Mouse (Mus musculus): ENCODE results near the gene Hdac9. TPM values are rescaled to one million over a fixed set of nuclear protein-coding genes. Genes with fewer than 3 reads are reported as not detected.
A peak's percentile ranks its signal among the peaks of the same experiment; 100 is the strongest.

Gene Hdac9
- polyA plus RNA-seq, 1 experiment from 2014 or later = 7.3 TPM

GRCm38 (mm10) chr12:34803721-34804120, 113.2 kb downstream of the Hdac9 start:
- ATAC-seq (ENCODE audit: insufficient number of reproducible peaks, insufficient read depth, low FRiP score, low TSS enrichment) = no peak
- Histone ChIP-seq H3K4me2 (replicated peaks) (no peak overlapping the region), H3K9me3 (no peaks in the 10 kb centered on the region), H3K4me3 (no peak overlapping the region), H3K9ac (no peak overlapping the region), H3K27ac (no peak overlapping the region), H3K36me3 (no peaks in the 10 kb centered on the region), H3K27me3 (no peaks in the 10 kb centered on the region), H3K4me1 (no peaks in the 10 kb centered on the region)
- WGBS = 78% methylated on average over 2 of the region's 2 CpGs

DNA sequence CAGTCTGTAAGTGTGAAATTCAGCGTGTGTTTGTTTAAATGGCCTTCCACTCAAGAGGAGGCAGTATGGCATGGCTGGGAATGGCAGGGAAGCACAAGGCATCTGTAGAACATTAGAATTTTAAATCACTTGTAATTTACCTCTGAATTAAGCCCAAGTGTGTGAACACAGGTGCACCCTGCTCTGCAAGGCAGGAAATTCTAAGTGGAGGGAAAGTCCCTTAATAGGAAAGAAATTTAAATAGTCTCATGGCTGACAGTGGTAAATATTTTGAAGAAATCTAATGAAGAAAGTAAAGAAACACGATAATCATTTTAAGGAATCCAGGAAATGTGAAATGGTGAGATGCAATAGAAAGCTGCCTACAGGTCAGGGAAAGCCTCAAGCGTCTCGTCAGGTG, 114.6 kb downstream of the Hdac9 start:
- Histone ChIP-seq H3K4me1 (0 out of 2 replicates have a peak, but pooled peaks cover under 1% of the 10 kb centered on the region), H3K27me3 (no peaks in the 10 kb centered on the region), H3K36me3 (no peaks in the 10 kb centered on the region), H3K4me3 (no peak overlapping the region), H3K4me2 (replicated peaks) (no peak overlapping the region), H3K9ac (no peak overlapping the region), H3K27ac (no peak overlapping the region), H3K9me3 (no peaks in the 10 kb centered on the region)
- 69% methylated on average over 4 of the region's 4 CpGs for WGBS
- no peak for ATAC-seq (ENCODE audit: insufficient number of reproducible peaks, insufficient read depth, low FRiP score, low TSS enrichment)

DNA sequence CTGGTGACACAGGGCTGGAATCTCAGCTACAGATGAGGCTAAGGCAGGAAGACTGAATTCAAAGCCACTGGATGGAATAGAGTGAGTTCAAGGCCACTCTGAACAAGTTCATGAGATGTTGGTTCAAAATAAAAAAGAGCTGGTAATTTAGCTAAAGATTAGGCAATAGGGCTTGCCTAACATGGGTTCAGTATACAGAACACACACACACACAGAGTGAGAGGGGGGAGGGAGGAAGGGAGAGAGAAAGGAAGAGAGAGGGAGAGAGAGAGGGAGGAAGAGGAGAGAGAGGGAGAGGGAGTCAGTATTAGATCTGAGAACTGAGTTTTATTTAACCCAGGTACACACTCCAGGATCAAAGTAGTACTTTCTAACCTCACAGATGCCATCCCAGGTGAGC, 115.1 kb downstream of the Hdac9 start:
- no peaks in the 10 kb centered on the region for H3K9me3 ChIP-seq
- no peak overlapping the region for H3K4me3 ChIP-seq
- H3K4me1 ChIP-seq = 0 out of 2 replicates have a peak, but pooled peaks cover 5% of the 10 kb centered on the region
- H3K4me2 ChIP-seq (replicated peaks) = no peak overlapping the region
- H3K27ac ChIP-seq = no peak overlapping the region
- ATAC-seq (ENCODE audit: insufficient number of reproducible peaks, insufficient read depth, low FRiP score, low TSS enrichment) = no peak
- H3K27me3 ChIP-seq = no peaks in the 10 kb centered on the region
- no peak overlapping the region for H3K9ac ChIP-seq
- no peaks in the 10 kb centered on the region for H3K36me3 ChIP-seq

- WGBS = 69% methylated on average over 2 of the region's 2 CpGs
Measured at GRCm38 (mm10) chr12:34797389-34797788, 119.5 kb downstream of the Hdac9 start.

DNA sequence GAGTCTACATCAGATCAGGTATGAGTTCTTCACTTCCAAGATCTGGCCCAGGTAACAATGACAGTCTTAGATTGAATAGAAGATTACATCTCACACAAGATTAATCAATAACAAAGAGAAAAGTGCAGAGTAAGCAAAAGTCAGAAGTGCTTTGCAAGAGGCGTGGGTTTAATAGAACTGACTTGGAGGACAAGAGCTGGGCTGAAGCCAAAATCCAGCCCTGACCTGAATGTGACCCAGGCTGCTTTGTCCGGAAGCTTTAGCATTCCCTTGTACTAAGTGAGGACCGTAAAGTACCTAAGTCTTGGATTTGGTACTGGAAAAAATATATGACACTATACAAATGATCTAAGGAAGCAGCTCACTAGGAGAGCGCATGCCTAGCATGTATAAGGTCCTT, 121.4 kb downstream of the Hdac9 start:
- Histone ChIP-seq H3K9me3 (no peaks in the 10 kb centered on the region), H3K9ac (no peak overlapping the region), H3K4me3 (no peak overlapping the region), H3K27ac (no peak overlapping the region), H3K4me1 (peaks cover 28% of the 10 kb centered on the region), H3K36me3 (no peaks in the 10 kb centered on the region), H3K27me3 (no peaks in the 10 kb centered on the region), H3K4me2 (replicated peaks) (no peak overlapping the region)
- WGBS = 60% methylated on average over 4 of the region's 4 CpGs
- no peak for ATAC-seq (ENCODE audit: insufficient number of reproducible peaks, insufficient read depth, low FRiP score, low TSS enrichment)

More at GRCm38 (mm10) chr12:34797389-34797788, 119.5 kb downstream of the Hdac9 start:
- Histone ChIP-seq H3K4me3 (no peak overlapping the region), H3K27ac (no peak overlapping the region), H3K4me2 (replicated peaks) (no peak overlapping the region), H3K9me3 (no peaks in the 10 kb centered on the region), H3K36me3 (no peaks in the 10 kb centered on the region), H3K4me1 (peaks cover 18% of the 10 kb centered on the region), H3K27me3 (no peaks in the 10 kb centered on the region), H3K9ac (no peak overlapping the region)
- ATAC-seq (ENCODE audit: insufficient number of reproducible peaks, insufficient read depth, low FRiP score, low TSS enrichment) = no peak

- Histone ChIP-seq H3K4me2 (replicated peaks) (no peak overlapping the region), H3K9ac (no peak overlapping the region)
Measured at GRCm38 (mm10) chr12:34792113-34792452, 124.8 kb downstream of the Hdac9 start.

DNA sequence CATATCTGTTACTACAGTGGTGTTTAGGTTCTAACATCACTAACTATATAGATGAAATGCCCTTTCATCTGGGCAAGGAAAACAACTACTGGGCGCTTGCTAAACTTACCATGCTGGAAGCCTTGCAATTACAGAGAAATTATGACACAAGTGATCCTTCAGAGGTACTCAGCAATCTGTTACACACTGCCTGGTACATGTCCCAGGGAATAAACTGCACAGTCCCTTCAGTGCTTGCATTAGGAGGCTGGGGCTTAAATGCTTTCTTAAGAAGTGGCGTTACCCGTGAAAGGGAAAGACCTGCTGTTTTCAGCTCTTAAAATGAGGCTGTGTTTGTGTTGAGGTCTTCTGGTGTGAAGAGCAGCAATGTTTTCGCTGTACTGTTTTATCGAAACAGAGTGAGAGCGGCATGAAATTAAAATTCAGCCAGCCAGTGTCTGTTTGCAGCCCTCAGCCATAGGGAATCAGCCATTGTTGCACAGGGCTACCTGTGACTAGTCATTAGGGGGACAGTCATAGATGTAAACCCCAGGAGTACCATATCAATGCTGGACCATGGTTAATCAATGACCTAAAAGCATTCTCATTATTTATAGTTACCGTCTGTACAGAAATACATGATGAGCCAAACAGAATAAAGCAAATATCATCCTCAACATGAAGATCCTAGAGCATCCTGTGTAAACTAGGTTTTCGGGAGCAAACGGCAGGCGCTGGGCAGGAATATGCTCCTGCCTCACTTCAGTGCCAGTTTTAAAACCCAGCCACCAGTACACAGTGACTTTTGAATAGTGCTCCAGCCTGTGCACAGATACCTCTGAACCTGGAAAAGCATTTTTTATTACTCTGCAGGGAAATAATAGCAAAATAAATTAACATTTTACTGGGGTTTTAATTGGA, 125.4 kb downstream of the Hdac9 start:
- ATAC-seq (ENCODE audit: insufficient number of reproducible peaks, insufficient read depth, low FRiP score, low TSS enrichment) = no peak
- no peaks in the 10 kb centered on the region for H3K36me3 ChIP-seq
- H3K27ac ChIP-seq = peak overlapping the region; percentile 65; the same call in 1 of the 2 replicates
- no peak overlapping the region for H3K4me2 ChIP-seq (replicated peaks)
- no peak overlapping the region for H3K9ac ChIP-seq
- no peak overlapping the region for H3K4me3 ChIP-seq
- H3K27me3 ChIP-seq = no peaks in the 10 kb centered on the region
- no peaks in the 10 kb centered on the region for H3K9me3 ChIP-seq
- WGBS = 65% methylated on average over 10 of the region's 10 CpGs
- H3K4me1 ChIP-seq = peaks cover 23% of the 10 kb centered on the region

More at GRCm38 (mm10) chr12:34792113-34792452, 124.8 kb downstream of the Hdac9 start:
- peak; percentile 56; the same call in 1 of the 2 replicates for ATAC-seq (ENCODE audit: insufficient number of reproducible peaks, insufficient read depth, low FRiP score, low TSS enrichment)
- Histone ChIP-seq H3K4me1 (peaks cover 25% of the 10 kb centered on the region), H3K36me3 (no peaks in the 10 kb centered on the region), H3K27me3 (no peaks in the 10 kb centered on the region), H3K27ac (peak overlapping the region; percentile 67; the same call in 1 of the 2 replicates), H3K4me3 (no peak overlapping the region), H3K9me3 (no peaks in the 10 kb centered on the region)
- WGBS = 19% methylated on average over 3 of the region's 3 CpGs

DNA sequence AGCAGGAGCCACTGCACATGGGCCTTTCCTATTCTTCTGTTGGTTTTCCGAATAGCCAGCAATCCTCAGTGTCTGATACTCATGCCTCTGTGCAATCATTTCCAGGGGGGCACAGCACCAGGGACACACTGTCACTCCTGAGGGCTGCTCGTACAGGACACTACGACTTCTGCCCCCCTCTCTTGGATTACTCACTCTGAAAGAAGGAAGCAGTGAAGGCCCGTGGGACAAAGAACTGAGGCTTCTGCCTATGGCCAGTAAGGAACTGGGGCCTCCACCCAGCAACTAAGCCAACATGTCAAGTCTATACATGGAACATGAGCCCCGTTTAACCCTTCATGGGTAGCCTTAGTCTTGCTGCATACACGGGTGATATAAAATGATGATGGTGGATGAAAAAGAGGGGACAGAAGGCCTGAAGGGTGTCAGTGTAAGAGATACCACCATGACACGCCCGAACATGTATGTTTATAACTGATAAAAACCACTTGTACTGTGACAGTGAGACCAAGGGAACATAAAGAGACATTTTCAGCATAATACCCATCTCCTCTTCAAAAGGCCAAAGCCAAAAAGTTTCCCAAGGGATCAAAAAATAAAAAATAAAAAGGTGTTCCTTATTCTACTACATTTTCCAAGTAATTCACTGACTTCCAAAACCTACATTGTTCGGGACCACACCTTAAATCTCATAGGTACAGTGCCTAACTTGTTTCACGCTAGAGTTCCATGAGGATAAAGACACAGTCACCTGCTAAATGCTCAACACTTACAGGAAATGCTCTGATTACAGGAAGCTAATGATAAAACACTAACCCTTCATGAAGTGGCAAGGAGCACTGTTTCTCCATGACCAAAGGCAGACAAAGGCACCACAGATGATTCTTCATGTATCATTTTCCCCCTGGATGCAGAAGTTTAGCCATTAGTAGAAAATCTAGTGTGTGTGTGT, 127.6 kb downstream of the Hdac9 start:
- Histone ChIP-seq H3K36me3 (no peaks in the 10 kb centered on the region), H3K27me3 (no peaks in the 10 kb centered on the region), H3K27ac (no peak overlapping the region), H3K4me1 (peaks cover 16% of the 10 kb centered on the region), H3K4me2 (replicated peaks) (no peak overlapping the region), H3K9ac (no peak overlapping the region), H3K9me3 (no peaks in the 10 kb centered on the region), H3K4me3 (no peak overlapping the region)
- 82% methylated on average over 10 of the region's 10 CpGs for WGBS
- ATAC-seq (ENCODE audit: insufficient number of reproducible peaks, insufficient read depth, low FRiP score, low TSS enrichment) = no peak

- no peak overlapping the region for H3K4me3 ChIP-seq
- no peak overlapping the region for H3K27ac ChIP-seq
- H3K9ac ChIP-seq = no peak overlapping the region
- no peak overlapping the region for H3K4me2 ChIP-seq (replicated peaks)
- no peak for ATAC-seq (ENCODE audit: insufficient number of reproducible peaks, insufficient read depth, low FRiP score, low TSS enrichment)
- no peaks in the 10 kb centered on the region for H3K9me3 ChIP-seq
- H3K4me1 ChIP-seq = peaks cover 10% of the 10 kb centered on the region
- H3K36me3 ChIP-seq = no peaks in the 10 kb centered on the region
- H3K27me3 ChIP-seq = no peaks in the 10 kb centered on the region
Measured at GRCm38 (mm10) chr12:34787380-34787779, 129.5 kb downstream of the Hdac9 start.

DNA sequence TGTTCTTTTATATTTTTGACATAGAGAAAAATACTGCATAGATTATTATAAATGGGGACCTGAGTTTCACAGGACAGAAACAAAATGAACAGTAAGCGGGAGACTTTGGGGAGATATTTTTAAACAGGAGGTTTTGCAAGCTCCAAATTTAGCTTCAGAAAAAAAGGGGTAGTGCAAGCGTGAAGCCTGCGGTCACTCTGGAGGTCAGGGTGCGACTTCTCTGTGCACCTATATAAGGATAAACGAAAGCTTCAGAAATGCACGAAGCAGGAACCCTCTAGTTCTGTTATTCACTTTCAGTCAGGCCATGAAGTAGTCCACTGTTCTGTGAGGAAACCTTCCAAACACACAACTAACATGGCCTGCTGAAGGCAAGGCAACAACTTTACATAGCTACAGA, 133.3 kb downstream of the Hdac9 start:
- Histone ChIP-seq H3K27ac (no peak overlapping the region), H3K9ac (no peak overlapping the region), H3K4me3 (no peak overlapping the region), H3K36me3 (no peaks in the 10 kb centered on the region), H3K4me1 (no peaks in the 10 kb centered on the region), H3K9me3 (no peaks in the 10 kb centered on the region), H3K4me2 (replicated peaks) (no peak overlapping the region), H3K27me3 (no peaks in the 10 kb centered on the region)
- WGBS = 89% methylated on average over 6 of the region's 6 CpGs
- no peak for ATAC-seq (ENCODE audit: insufficient number of reproducible peaks, insufficient read depth, low FRiP score, low TSS enrichment)

DNA sequence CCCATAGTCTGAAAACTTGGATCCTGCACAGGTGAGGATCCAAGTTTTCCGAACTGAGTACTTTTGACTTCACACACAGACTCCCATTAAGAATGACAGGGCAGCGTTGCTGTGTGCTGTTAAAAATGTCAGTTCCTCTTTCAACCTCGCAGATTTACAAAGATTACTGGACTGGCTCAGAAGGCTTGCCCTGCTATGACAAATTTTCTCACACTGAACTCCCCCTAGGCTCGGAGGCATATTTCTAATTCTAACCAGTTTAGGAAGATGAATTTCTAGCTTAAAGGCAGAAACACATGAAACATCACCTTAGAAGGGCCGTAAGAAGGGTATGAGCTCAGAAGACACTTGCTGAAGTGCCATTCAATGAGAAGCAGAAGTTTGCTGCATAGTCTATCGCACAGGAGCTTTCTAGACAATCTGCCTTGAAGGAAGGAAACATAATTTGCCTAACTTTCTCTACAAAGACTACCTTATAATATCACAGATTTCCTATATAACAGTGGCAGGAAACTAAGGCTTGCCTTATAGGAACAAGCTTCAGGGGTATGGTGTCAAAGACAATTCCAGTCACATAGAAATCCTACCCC, 137.4 kb downstream of the Hdac9 start:
- Histone ChIP-seq H3K36me3 (no peaks in the 10 kb centered on the region), H3K27ac (no peak overlapping the region), H3K27me3 (no peaks in the 10 kb centered on the region), H3K9ac (no peak overlapping the region), H3K4me2 (replicated peaks) (no peak overlapping the region), H3K9me3 (no peaks in the 10 kb centered on the region), H3K4me1 (peaks cover 3% of the 10 kb centered on the region; the same call in 1 of the 2 replicates), H3K4me3 (no peak overlapping the region)
- no peak for ATAC-seq (ENCODE audit: insufficient number of reproducible peaks, insufficient read depth, low FRiP score, low TSS enrichment)
- WGBS = 76% methylated on average over 6 of the region's 6 CpGs
